Mouse (Mus musculus): ENCODE data around the gene Gdap1l1.
"Not testable (repeated sequence)": the region's sequence is repeated elsewhere in the genome, so short reads cannot be mapped to it uniquely, and the experiment has no call there.

Gene Gdap1l1

DNA sequence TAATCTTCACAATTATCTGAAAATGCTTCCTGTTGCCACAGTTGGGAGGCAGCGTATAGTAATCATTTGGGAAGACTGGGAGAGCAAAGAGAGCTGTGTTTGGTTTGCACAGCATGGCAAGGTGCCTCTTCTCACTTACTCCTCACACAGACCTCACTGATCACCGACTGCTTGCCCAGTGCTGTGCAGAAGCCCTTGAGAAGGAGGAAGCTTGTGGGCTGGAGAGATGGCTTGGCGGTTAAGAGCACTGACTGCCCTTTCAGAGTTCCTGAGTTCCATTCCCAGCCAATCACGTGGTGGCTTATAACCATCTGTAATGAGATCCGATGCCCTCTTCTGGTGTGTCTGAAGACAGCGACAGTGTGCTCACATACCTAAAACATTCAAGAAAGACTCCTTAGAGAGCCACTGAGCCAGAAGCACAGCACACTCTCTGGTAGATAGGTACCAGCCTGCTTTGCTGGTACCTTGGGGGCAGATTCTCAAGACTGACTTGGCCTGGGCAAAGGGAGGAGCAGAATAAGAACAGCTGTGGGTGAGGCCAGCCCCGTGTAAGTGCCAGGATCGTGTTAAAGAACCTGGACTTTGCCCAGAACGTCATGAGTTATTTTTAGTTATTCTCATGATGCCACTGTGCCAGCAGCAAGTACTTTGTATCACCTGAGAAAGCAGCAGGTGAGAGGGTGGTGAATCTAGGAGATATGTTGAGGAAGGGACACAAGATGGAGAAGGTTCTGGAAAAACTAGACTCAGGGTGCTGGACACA, 15.2 kb upstream of the Gdap1l1 start:
- DNase-seq (ENCODE audit: low spot score) = no peak

DNA sequence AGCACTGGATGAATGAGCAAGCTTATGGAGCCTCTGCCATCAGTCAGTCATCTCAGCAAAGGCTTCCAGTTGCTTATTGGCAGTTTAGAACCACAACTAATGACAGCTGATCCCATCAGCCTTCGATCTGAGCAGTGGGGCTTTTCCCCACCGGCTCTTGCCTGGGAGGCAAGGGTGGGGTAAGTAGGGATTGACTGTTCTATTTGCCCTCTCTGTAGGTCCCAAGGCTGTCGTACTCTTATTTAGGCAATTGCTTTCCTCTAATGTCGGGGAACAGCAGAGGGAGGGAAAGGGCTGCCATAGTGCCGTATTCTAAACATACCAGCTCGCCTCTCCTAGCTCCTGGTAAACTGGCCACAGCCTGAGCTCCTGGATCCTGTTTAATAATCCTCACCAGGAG, 13.7 kb upstream of the Gdap1l1 start, which contains the start of gene Oser1:
Gene Oser1 (minus strand): TSS at position 101 of the 400 bp plus-strand sequence.
- no peak for DNase-seq (ENCODE audit: low spot score)

DNA sequence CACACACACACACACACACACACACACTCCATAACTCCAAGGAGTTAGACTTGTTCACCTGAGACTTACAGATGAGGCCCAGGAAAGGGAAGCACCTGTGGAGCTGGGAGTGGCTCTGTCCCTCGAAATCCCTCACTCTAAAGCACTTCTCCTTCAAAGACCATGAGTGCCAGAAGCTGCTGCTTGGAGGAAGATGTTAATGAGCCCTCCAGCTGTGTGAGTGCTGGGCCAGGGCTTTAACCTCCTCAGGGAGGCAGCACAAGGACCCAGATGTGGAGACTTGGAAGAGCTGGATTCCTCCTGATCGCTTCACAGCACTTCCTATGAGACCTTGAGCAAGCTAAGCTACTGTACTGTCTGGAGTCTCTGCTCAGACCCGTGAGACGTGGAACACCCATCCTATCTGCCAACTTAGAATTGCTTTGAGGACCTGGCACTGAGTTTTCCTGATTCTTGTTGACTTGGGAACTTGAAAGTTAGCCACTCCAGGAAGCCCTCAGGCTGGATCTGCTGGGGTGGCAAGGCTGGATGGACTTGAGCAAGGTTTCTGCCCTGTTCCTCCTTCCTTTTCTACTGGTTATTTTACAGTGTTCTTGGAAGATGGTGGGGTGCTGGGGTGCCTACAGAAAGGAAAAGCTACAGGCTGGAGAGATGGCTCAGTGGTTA, 9.8 kb upstream of the Gdap1l1 start:
- DNase-seq (ENCODE audit: low spot score) = no peak

DNA sequence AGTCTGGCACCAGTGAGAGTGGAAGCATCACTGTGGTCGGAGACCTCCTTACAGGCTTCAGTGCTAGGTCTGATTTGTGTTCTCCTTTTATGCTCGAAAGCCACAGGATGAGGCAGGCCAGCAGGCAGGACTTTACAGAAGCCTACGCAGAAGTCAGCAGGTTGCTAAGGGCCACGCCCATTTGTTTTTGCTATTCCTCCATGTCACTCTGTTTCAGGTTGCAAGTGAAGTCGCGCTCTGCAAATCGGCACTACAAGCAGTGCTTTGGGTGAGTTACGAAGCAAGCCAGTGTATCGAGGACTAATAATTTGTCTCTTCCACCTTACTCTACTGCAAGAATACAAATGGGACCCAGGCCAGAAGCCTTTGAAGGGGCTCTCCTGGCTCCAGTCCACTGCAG, 7.0 kb upstream of the Gdap1l1 start:
- no peak for DNase-seq (ENCODE audit: low spot score)

DNA sequence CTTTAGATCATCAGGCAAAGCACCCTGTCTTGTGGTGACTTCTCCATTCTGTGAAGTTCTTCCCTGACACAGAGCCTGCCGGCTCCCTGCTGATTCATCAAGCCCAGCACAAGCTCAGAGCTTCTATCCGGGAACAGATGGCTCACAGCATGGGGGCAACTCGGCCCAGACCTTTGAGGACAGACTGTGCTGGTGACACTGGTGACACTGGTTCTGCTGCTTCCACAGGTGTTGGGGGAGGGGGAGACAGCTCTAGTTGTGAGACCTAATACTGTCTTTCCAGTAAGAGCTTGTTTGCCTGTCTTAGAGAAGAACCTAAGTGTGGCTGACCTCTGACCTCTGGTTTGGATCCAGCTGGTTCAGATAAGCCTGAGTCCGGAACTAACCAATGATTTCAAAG, 4.3 kb upstream of the Gdap1l1 start:
- DNase-seq (ENCODE audit: low spot score) = peak; percentile 55

DNA sequence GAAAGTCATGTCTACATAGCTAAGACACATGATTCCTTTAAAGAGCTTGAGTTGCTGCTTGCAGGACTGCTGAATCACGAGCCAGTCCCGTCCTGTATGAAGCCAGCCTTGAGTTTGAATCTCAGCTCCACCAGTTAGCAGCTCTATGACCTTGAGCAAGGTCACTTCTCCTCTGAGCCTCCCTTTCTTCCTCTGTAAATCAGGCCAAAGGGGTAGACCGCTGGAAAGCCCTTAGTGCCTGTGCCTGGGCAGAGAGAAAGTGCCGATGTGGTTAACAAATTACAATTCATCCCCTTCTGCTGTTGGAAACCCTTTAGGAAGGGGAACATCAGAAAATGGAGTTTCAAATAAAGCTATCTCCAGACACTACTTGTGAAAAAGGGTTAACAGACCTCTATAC, 476 bp upstream of the Gdap1l1 start:
- no peak for DNase-seq (ENCODE audit: low spot score)

DNA sequence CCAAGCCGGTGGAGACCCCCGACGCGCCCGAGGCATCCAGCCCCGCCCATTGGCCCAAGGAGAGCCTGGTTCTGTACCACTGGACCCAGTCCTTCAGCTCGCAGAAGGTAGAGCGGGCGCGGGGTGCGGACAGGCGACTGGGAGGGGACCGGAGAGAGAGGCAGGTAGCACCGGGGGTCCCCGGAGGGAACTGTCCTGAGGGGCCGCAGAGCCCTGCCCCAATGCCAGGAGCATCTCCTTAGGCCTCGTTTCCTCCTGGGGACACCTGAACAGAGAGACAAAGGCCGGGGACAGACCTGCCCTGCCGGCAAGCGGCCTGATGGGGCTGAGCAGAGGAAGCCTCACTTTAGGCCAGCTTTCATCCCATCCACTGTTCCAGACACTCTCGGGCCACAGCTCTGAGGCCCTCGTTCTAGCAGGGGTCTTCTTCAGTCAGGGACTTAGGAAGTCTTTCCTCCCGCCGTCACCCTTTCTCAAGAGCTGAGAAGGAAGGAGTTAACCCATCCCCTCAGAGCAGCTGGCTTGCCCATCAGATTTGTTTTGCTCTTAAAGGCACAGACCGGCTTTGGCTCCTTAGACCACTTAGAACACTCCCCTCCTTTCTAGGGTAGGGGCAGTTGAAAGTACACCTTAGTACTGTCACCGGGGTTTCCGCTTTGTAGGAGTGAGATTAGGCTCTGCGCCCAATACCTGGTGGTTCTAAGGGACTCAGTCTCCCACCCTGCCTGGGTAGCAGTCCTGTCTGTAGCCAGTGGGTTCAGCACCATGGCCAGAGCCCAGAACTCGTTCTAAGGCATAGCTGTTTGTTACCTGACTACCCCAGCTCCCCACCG, 559 bp downstream of the Gdap1l1 start:
- peak; percentile 70 for DNase-seq (ENCODE audit: low spot score)

DNA sequence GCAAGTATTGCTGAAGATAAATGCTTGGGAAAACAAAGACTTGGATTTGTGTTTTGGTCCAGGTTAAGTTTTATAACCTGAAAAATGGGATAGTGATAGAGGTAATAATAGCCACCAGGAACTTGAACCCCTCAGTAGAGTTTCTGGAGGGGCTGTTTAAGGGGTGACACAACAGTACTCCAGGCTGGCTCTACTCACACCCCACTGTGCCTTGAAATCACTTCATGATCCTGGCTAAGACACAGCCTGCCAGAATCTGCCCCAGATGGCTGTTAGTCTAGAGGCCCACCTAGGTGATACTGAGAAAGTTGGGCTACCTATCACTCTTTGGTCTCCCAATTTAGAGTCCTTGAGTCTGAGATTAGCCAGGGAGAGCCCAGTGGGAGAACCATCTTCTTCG, 1.2 kb downstream of the Gdap1l1 start:
- DNase-seq (ENCODE audit: low spot score) = no peak

DNA sequence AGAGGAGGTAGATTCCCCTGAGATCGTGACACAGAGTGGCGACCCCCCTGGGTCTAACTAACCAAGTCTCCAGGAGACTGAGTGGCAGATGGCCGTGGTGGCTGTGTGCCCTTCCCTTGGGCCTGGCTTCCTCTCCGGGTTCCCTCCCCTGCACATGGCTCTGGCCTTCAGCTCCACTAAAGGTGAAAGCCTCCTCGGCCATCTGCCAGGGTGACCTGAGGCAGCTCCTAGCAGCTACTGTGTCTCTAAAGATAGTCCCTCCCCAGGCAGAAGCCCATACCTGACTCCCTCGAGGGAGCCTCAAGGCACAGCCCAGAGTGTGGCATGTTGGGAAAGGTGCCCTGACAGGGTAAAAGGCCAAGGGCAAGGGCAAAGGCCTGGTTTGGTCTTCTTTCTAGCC, 5.3 kb downstream of the Gdap1l1 start:
- DNase-seq (ENCODE audit: low spot score) = no peak

DNA sequence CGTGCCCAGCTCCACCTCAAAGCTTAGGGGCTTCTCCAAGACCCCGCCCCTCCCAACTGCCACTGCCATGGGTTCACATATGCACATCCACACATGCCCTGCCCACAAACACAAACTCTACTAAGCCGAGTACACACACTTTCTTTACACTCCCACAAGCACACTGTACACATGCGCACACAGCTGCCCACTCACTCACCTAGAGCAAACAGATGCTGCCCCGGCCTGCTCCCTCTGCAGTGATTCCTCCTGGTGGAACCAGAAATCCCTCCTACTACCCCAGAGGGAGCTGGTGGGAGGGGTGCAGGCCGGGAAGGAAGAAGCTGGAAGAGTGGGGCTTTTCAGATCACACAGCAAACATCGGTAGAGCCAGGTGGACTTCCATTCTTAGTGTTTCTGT, 5.7 kb downstream of the Gdap1l1 start:
- no peak for DNase-seq (ENCODE audit: low spot score)

DNA sequence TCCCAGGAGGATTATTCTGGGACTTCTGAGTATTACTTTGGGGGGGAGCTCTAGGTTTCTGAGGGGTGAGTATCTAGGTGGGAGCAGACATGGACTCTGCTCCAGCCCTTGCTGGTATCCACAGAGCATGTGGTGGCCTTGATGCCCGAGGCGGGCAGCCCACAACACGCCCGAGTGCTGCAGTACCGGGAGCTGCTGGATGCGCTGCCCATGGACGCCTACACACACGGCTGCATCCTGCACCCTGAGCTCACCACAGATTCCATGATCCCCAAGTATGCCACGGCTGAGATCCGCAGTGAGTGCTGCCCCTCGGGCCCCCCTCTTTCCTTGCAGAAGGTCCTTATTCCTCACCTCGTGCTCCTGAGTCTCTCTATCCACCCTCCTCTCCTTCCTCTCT, 9.1 kb downstream of the Gdap1l1 start:
- no peak for DNase-seq (ENCODE audit: low spot score)

DNA sequence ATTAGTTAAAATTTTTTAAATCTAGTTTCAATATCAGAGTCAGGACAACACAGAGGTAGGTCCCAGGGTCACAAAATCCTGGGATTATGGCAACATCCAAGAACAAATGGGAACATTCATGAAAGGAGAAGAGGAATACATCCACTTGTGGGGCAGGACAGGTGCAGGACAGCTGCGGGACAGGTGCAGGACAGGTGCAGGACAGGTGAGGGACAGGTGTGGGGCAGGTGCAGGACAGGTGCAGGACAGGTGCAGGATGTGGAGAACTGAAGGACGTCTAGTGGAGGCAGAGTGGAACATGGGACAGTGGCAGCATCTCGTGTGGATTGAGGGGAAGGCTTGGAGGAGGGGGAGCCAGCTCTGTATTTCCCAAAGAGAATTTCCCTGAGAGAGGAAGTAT, 11.0 kb downstream of the Gdap1l1 start:
- DNase-seq (ENCODE audit: low spot score) = no peak

DNA sequence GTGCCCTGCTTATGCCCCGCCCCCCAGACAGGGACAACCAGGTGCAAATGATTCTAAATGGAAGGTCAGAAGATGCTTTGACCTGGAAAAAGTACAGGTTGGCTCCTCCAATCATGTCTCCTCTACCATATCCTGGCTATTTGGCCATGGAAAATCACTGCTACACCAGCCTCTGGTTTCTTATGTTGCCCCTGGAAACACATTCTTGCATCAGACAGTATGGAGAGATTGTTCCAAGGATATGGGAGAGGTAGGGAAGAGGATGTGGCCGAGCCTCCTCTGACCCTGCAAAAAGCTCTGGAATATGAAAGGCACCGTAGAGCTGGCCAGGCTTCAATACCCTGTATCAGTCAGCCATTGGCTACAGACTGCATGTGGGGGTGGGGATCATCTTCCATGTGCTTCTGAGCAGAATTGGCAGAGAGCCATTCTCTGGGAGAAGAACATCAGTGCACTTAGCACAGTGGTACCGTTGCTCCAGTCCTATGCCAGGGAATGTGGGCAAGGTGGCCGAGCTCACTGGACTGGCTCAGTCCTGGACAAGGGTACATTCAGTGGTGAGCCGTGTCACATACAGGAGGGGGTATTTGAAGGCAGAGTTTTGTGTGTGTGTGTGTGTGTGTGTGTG, 12.5 kb downstream of the Gdap1l1 start:
- DNase-seq (ENCODE audit: low spot score) = no peak

DNA sequence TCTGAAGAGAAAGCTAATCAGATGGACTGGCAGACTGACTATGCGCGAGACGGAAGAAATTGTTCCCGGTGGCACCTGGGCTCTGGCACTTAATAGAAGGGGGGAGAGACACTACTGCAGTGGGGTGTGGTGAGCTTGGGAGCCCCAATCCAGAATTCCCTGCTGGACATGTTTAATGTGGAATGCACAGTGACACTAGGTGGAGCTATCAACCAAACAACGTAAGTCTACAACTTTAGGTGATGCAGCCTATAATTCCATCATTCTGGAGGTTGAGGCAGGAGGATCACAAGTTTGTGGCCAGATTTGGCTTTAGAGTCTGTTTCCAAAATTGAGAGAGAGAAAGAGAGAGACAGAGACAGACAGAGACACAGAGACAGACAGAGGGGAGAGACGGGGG, 14.5 kb downstream of the Gdap1l1 start:
- DNase-seq (ENCODE audit: low spot score) = no peak

DNA sequence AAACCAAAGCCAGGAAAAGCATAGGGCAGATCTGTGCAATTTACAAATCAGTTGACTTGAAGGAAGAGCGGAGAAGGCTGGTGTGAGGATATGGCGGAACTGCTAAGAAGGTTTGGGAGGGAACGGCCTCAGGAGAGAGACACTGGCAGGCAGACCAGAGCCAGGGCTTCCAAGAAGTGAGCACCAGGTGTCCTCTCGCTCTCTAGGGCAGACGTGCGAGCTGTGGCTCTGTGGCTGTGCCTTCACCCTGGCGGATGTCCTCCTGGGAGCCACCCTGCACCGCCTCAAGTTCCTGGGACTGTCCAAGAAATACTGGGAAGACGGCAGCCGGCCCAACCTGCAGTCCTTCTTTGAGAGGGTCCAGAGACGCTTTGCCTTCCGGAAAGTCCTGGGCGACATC, 15.1 kb downstream of the Gdap1l1 start:
- no peak for DNase-seq (ENCODE audit: low spot score)

DNA sequence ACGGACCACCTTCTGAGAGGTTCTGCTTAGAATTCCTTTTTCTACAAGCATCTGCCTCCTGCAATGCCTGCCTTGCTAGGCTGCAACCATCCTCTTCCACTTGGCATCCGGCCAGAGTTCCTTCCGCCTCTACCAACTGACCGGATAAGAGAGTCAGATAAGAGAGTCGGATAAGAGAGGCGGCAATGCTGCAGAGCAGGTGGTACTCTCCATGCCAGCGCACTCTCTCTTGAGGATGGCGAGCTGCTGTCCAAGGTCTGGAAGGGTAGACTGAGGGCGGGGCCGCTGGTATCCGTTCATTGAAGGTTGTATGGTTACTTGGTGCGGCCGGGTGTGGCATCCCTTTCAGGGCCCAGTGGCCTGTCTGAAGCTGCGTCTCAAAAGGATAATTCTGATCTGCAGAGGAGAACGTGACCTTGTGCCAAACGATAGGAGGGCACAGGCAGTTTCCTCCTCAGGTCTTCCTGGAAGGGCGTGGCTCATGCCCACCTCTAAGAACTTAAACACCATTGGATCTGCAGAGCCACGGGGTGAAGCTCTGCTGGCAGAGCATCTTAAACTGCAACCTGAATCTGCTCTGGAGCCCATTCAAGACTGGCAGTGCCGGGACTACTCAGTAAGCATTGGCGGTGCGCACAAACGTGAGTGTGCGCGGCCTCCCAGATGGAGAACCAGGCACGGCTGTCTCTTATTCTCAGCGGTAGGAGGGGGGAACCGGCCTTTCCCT, 20.4 kb downstream of the Gdap1l1 start:
- no peak for DNase-seq (ENCODE audit: low spot score)

DNA sequence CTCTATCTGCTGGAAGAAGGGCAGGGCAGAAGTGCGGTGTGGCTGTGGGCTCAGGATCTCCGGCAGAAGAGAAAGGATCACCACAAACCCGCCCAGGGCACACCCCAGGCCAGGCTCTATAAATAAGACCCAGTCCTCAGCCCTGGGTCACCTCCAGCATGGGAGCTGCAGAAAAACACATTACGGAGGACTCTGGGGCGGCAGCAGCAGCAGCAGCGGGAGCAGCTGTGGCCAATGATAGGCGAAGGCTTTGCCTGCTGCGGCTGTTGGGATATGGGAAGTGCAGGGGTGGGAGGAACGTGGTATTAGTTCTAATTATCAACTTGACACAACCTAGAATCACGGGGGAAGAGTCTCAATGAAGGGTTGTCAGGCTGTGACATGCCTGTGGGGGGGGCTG, 21.1 kb downstream of the Gdap1l1 start:
- DNase-seq (ENCODE audit: low spot score) = no peak

DNA sequence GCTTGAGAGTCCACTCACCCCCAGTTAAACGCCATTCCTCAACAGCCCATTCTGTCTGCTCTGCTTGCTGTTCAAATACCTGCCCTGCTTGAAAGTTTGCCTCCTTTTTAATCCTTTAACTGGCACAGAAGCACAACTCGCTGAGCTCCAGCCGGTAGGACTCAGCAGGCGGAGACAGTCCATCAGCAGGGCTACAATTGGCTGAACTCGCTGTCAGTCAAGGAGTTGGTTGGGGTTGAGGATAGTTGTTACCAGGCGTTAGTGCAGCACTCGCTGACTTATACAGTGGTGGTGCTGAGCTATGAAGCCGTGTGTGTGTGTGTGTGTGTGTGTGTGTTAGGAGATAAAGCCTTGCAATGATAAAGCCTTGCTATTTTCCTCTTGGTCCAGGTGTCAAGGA, 22.3 kb downstream of the Gdap1l1 start:
- DNase-seq (ENCODE audit: low spot score) = no peak

DNA sequence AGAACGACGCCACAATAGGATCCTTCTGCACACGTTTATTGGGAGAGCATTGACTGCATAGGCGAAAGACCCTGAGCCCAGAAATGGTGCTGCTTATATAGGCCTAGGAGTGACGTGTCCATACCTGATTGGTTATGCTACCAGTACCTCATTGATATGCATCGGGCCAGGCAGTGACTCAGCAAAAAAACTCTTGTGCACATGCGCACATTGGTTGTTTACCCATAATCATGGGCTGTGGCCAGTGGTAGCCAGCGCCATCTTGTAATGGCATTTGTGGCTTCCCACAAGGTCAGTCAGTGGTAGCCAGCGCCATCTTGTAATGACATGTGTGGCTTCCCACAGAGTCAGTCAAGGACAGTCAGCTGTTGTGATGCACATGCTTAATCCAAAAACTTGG, 23.0 kb downstream of the Gdap1l1 start:
- not testable (repeated sequence) for DNase-seq (ENCODE audit: low spot score)

DNA sequence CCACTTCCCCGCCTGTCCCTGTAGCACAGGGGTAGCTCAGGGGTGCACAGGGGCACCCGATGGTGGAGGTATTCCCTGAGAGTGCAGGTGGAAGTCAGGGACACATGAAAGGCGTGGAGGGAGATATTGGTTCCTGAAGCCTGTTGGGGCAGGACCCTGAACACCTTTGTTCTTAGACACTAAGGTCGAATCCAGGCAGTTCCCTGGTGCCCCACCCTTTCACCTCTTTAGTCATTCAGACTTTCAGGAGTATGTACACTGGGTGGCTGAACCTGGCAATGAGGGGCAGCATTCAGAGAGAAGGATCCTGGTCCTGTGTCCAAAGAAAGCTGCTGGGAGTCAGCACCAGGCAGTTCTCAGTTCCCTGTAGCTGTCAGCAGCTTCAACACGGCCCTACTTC, 24.1 kb downstream of the Gdap1l1 start:
- DNase-seq (ENCODE audit: low spot score) = no peak

DNA sequence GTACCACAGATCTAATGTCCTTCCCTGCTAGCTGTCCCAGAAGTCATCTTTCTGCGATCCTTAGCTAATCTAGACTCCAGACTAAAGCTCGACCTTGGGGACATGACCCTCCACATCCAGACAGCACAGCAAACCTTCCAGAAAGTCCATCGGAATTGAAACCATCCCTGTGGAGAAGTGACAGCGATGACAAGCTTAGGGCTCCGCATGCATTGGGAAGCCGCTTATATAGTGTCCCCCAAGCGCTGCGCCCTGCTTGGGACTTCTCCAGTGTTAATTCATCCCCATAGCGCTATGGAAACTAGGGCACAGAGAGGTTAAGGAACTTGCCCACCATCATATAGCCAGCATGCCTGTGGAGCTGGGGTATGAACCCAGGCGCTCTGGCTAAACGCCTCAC, 24.5 kb downstream of the Gdap1l1 start:
- no peak for DNase-seq (ENCODE audit: low spot score)

DNA sequence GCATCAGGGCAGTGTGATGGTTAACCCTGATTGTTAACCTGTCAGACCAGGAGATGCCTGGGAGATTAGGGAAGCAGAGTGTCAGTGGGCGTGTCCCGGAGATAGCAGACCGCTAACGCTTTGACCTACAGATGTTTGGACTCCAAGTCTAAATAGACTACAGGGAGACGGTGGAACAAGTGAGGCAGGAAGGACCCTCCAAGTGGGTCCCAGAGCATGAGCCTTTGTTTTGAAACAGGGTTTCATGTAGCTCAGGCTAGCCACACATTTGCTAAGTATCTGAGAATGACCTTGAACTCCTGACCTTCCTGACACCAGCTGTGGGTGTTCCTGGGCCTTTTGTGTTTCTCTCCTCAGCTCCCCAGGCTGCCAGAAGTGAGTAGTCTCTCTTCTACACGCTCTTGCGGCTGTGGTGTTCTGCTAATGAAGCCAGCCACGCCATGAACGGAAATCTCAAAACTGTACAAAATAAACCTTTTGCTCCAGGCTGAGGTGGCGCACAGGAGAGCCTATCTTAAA, 25.0 kb downstream of the Gdap1l1 start:
- no peak for DNase-seq (ENCODE audit: low spot score)
